Mouse (Mus musculus) liver, adult 2 months (tissue): ENCODE data around the gene 4930402F06Rik. TPM values are rescaled to one million over a fixed set of nuclear protein-coding genes. Genes with fewer than 3 reads are reported as not detected.
A peak's percentile ranks its signal among the peaks of the same experiment; 100 is the strongest.

Experiments
- DNase-seq: peaks from one replicate; pipeline ENCODE4 v3.0.0-alpha.2; 2011; ENCODE audit warnings: low read depth, low spot score; ENCODE audit errors: extremely low read depth
- H3K27ac ChIP-seq: fragments of 200-500 bp; replicated peaks from 2 replicates; pipeline ENCODE4 v1.5.1; 2012; ENCODE audit warnings: low read depth, mild to moderate bottlenecking, control low read depth, inconsistent platforms, low read length; ENCODE audit not compliant: insufficient read depth
- H3K27me3 ChIP-seq: fragments of 200-500 bp; 2 replicates; pipeline ENCODE4 v1.6.1; 2012; ENCODE audit warnings: mild to moderate bottlenecking, moderate library complexity, low read length, inconsistent platforms; ENCODE audit not compliant: control insufficient read depth, insufficient read depth
- H3K36me3 ChIP-seq: fragments of 200-500 bp; 2 replicates; pipeline ENCODE4 v1.6.1; 2012; ENCODE audit warnings: low read length, inconsistent platforms; ENCODE audit not compliant: control insufficient read depth, insufficient read depth
- H3K4me1 ChIP-seq: fragments of 200-500 bp; 2 replicates; pipeline ENCODE4 v1.6.1; 2011; ENCODE audit warnings: low read length; ENCODE audit not compliant: control insufficient read depth, insufficient read depth
- H3K4me3 ChIP-seq: fragments of 200-500 bp; 2 replicates; pipeline ENCODE4 v1.5.1; 2011; ENCODE audit warnings: low read depth, mild to moderate bottlenecking, control low read depth, low read length, moderate library complexity; ENCODE audit not compliant: insufficient read depth
- H3K79me2 ChIP-seq: fragments of 200-500 bp; 2 replicates; pipeline ENCODE4 v1.6.1; 2012; ENCODE audit warnings: inconsistent platforms, mild to moderate bottlenecking, low read length, moderate library complexity; ENCODE audit not compliant: control insufficient read depth, insufficient read depth
- H3K9ac ChIP-seq: fragments of 200-500 bp; 2 replicates; pipeline ENCODE4 v1.6.1; 2012; ENCODE audit warnings: low read depth, mild to moderate bottlenecking, control low read depth, inconsistent platforms, low read length
- CTCF ChIP-seq: fragments of 200-500 bp; IDR thresholded peaks from 2 replicates; pipeline ENCODE4 v1.5.1; 2011; ENCODE audit warnings: low read depth, low read length, control low read depth
- POLR2A ChIP-seq: fragments of 200-500 bp; IDR thresholded peaks from 2 replicates; pipeline ENCODE4 v1.6.1; 2011; ENCODE audit warnings: low read length, control low read depth; ENCODE audit not compliant: insufficient read depth; ENCODE audit errors: extremely low read depth
- WGBS: fragments of 180-500 bp; shearing (Covaris S2); methylation state at CpG from one replicate; pipeline ENCODE4 v1.1.7; 2018; 5-methylcytosine and 5-hydroxymethylcytosine counted together
- polyA plus RNA-seq: library from polyadenylated mRNA; depleted of rRNA; stranded (reverse); fragments of >200 nt; gene quantifications from 2 replicates; pipeline ENCODE4 v1.2.3, GENCODE M21; 2012
- total RNA-seq: library from RNA; depleted of rRNA; stranded (reverse); fragments of >200 nt; gene quantifications from 2 replicates; pipeline ENCODE4 v1.2.3, GENCODE M21; 2014

Gene 4930402F06Rik
- total and polyA plus RNA-seq, 2 experiments, result not detected

DNA sequence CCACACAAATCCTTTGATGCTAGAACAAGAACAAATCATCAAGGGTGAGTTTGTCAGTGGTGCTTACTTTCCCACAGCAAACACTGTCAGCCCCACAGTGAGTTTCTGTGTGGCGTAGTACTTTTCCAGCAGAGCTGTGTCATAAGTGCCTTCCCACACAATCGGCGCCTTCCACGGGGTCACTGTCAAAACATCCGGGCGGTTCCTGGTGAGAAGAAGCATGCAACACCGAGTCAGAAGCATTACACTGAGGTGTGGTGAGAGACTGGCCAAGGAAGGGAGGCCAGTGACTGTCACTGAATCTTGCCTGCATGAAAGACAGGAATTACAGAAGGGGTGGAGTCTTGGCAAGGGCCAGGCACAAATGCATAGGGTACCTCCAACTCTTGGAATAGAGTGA, 10.9 kb upstream of the 4930402F06Rik start:
- Histone ChIP-seq H3K4me1 (no peaks in the 10 kb centered on the region; the same call in 1 of the 2 replicates), H3K27ac (no peak overlapping the region), H3K36me3 (no peaks in the 10 kb centered on the region), H3K27me3 (no peaks in the 10 kb centered on the region), H3K9ac (no peak overlapping the region), H3K4me3 (no peak overlapping the region), H3K79me2 (no peaks in the 10 kb centered on the region)
- TF ChIP-seq CTCF, result no peak
- TF ChIP-seq POLR2A, result no peak
- WGBS, result 74% methylated on average over 7 of the region's 7 CpGs
- DNase-seq, result no peak

DNA sequence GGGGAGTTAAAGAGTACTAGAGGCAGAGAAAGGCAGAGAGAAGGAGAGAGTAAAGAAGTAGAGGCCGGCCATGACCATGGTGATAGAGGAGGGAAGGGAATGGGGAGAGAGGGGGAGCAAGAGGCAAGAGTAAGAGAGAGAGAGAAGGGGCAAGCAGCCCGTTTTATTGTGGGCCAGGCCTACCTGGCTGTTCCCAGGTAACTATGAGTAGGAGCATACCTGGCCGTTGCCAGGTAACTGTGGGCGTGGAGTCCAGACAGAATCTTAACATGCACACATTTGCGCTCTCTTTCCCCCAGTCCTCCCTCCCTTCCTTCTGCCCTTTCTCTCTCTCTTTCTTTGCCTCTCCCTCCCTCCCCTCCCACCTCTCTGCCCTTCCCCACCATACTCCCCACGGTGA, 10.3 kb upstream of the 4930402F06Rik start:
- TF ChIP-seq POLR2A (no peak), CTCF (no peak)

DNA sequence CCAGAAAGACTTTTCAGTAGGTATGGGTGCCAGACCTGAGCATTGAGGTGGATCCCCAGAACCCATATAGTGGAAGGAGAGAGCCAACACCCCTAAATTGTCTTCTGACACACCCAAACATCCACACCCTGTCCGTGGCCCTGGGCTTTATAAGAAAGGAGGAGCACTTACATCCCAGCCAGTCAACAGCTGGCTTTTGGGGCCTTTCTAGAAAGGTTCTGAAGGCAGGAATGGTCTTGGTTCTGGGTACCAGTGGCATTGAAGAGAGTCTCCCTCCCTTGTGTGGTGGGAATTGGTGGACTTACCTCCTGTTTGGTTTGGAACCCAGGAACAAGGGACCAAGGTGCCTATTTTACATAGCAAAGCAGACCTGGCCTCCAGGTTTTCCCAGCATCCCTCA, 9.6 kb upstream of the 4930402F06Rik start:
- no peak for TF ChIP-seq POLR2A
- no peak for TF ChIP-seq CTCF
- Histone ChIP-seq H3K36me3 (no peaks in the 10 kb centered on the region; the same call in 1 of the 2 replicates), H3K27ac (no peak overlapping the region), H3K4me1 (no peaks in the 10 kb centered on the region; the same call in 1 of the 2 replicates), H3K27me3 (no peaks in the 10 kb centered on the region), H3K9ac (no peak overlapping the region), H3K4me3 (no peak overlapping the region), H3K79me2 (no peaks in the 10 kb centered on the region)
- no peak for DNase-seq
- 88% methylated on average over 1 of the region's 1 CpGs for WGBS

More for the DNA sequence above, 10.3 kb upstream of the 4930402F06Rik start:
- Histone ChIP-seq H3K27me3 (no peaks in the 10 kb centered on the region), H3K36me3 (no peaks in the 10 kb centered on the region; the same call in 1 of the 2 replicates), H3K79me2 (no peaks in the 10 kb centered on the region), H3K4me3 (no peak overlapping the region), H3K4me1 (no peaks in the 10 kb centered on the region; the same call in 1 of the 2 replicates), H3K27ac (no peak overlapping the region), H3K9ac (no peak overlapping the region)
- WGBS, result 79% methylated on average over 6 of the region's 6 CpGs
- DNase-seq, result no peak

DNA sequence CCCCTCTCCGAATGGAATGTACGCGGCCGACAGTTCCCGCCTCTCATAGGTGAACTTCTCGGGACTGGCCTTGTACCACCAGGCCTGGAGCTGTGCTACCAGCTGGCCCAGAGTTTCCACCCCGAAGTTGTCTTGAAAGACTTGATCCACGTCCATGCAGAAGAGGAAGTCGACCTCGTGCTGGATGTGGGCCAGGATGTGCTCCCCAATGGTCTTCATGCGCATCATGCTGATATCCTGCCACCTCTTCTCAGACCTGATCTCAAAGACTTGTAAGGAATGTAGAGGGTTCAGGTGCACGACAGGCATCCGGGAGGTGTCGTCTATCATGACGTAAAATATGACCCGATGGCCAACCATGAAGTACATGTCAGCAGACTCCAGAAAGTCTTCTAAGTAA, 5.4 kb upstream of the 4930402F06Rik start:
- no peak overlapping the region for H3K27ac ChIP-seq
- no peak overlapping the region for H3K9ac ChIP-seq
- H3K79me2 ChIP-seq, result no peaks in the 10 kb centered on the region
- WGBS, result 91% methylated on average over 16 of the region's 16 CpGs
- no peak for TF ChIP-seq CTCF
- no peak for TF ChIP-seq POLR2A
- no peaks in the 10 kb centered on the region; the same call in 1 of the 2 replicates for H3K36me3 ChIP-seq
- H3K27me3 ChIP-seq, result no peaks in the 10 kb centered on the region
- no peak overlapping the region for H3K4me3 ChIP-seq
- H3K4me1 ChIP-seq, result no peaks in the 10 kb centered on the region
- DNase-seq, result no peak

DNA sequence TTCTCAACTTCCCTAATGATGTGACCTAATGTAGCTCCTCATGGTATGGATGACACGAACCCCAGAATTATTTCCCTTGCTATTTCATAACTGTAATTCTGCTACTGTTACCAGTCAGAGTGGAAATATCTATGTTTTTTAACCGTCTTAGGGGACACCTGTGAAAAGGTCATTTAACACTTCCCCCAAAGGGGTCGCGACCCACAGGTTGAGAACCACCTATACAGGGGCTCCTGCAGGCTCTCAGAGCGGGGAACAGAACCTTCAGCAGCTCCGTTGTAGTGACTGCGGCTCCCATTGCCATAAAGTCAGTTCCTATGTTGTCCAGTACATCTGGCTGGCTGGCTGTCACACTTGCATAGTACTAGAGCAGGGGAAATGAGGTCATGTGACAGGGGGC, 3.8 kb upstream of the 4930402F06Rik start:
- no peaks in the 10 kb centered on the region; the same call in 1 of the 2 replicates for H3K36me3 ChIP-seq
- DNase-seq, result no peak
- H3K27ac ChIP-seq, result no peak overlapping the region
- H3K79me2 ChIP-seq, result no peaks in the 10 kb centered on the region
- TF ChIP-seq CTCF, result no peak
- TF ChIP-seq POLR2A, result no peak
- H3K4me1 ChIP-seq, result no peaks in the 10 kb centered on the region
- no peaks in the 10 kb centered on the region for H3K27me3 ChIP-seq
- no peak overlapping the region for H3K9ac ChIP-seq
- WGBS, result 86% methylated on average over 7 of the region's 7 CpGs
- no peak overlapping the region for H3K4me3 ChIP-seq

DNA sequence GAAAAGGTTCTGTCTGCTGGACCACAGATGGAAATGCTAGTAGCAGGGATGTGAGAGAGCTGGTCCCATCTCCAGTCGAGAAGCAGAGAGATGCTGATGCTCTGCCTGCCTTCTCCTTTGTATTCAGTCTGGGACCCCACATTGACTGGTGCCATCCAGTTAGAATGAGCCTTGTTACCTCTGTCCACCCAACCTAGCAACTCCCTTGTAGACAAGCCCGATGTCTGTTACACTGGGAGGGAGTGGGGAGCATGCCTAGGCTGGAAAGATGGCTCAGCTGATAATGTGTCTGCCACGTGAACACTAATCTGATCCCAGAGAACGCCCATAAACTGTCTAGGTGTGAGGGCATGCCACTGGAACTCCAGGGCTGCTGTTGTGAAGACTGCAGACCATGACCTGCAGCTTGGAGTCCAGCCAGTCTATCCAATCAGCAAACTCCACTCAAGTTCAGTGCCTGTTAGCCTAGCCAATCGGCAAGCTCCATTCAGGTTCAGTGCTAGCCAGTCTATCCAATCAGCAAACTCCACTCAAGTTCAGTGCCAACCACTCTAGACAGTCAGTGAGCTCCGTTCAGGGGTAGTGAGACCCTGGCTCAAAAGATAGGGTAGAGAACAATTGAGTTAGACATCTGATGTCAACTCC, 1.3 kb upstream of the 4930402F06Rik start:
- Histone ChIP-seq H3K27me3 (no peaks in the 10 kb centered on the region), H3K4me3 (no peak overlapping the region), H3K9ac (no peak overlapping the region), H3K36me3 (no peaks in the 10 kb centered on the region; the same call in 1 of the 2 replicates), H3K27ac (no peak overlapping the region), H3K79me2 (no peaks in the 10 kb centered on the region), H3K4me1 (no peaks in the 10 kb centered on the region)
- TF ChIP-seq CTCF, result no peak
- no peak for TF ChIP-seq POLR2A
- 69% methylated on average over 6 of the region's 6 CpGs for WGBS
- peak; percentile 10 for DNase-seq
